Mouse (Mus musculus): Measurements from ENCODE around the gene Ttc29. TPM values are rescaled to one million over a fixed set of nuclear protein-coding genes. Genes with fewer than 3 reads are reported as not detected.

Ttc29 gene
- polyA plus RNA-seq, 1 experiment: 0.44 TPM

- Histone ChIP-seq H3K27ac (ENCODE audit: insufficient read depth, low read length) (no peak overlapping the region), H3K4me1 (ENCODE audit: control insufficient read depth, insufficient read depth, low read length) (no peaks in the 10 kb centered on the region), H3K4me3 (ENCODE audit: insufficient read depth, low read length) (no peak overlapping the region)
- TF ChIP-seq CTCF (IDR thresholded peaks at IDR 0.05; ENCODE audit: extremely low read depth, insufficient read depth, low read length) (no peak), POLR2A (IDR thresholded peaks at IDR 0.05; ENCODE audit: extremely low read depth, insufficient read depth, low read length) (no peak)
These were observed 132.6 kb downstream of the Ttc29 start for GRCm38 (mm10) chr8:78345705-78346104.

DNA sequence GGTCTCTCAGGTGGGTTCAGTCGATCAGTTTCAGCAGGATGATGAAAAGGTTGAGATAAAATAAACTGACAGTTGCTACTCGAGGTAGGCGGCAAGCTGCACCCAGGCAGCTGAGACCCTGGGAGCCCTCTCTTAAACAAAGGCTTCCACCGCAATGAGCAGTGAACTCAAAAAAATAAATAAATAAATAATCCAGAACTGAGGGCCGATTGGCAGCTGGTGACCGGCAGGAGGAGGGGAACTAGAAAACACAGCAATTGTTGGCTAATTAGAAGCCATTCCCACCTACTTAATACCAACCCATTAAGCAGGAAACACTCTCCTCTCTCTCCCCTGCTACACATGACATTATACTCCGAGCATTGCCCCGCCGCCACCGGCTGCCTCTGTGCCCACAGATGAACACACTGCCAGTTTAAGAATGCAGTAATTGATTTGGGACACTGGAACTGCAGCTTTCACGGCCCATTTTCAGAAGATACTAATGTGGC lies 133.1 kb downstream of the Ttc29 start:
- H3K27ac ChIP-seq (ENCODE audit: insufficient read depth, low read length): no peak overlapping the region
- H3K4me3 ChIP-seq (ENCODE audit: insufficient read depth, low read length): no peak overlapping the region
- TF ChIP-seq CTCF (IDR thresholded peaks at IDR 0.05; ENCODE audit: extremely low read depth, insufficient read depth, low read length) (no peak), POLR2A (IDR thresholded peaks at IDR 0.05; ENCODE audit: extremely low read depth, insufficient read depth, low read length) (no peak)
- H3K4me1 ChIP-seq (ENCODE audit: control insufficient read depth, insufficient read depth, low read length): no peaks in the 10 kb centered on the region

DNA sequence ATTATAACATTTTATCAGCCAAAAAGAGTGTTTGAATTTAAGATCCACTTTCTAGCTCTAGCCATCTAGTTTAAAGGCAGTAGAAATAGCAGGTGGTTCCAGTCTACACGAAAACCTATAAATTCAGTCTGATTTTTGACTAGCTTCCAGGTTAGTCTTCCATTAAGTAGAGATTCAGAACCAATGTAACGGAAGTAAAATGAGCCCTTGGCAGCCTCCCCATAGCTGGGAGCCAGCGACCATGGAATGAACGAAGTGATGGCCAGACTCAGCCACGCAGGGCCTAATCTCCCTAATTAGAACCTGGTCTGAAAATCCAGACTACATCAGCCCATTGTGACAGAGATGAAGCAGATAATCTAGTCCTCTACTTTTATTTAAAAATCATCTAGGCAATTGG lies 140.8 kb downstream of the Ttc29 start:
- TF ChIP-seq CTCF (IDR thresholded peaks at IDR 0.05; ENCODE audit: extremely low read depth, insufficient read depth, low read length): no peak
- no peak for TF ChIP-seq POLR2A (IDR thresholded peaks at IDR 0.05; ENCODE audit: extremely low read depth, insufficient read depth, low read length)
- Histone ChIP-seq H3K4me3 (ENCODE audit: insufficient read depth, low read length) (no peak overlapping the region), H3K4me1 (ENCODE audit: control insufficient read depth, insufficient read depth, low read length) (0 out of 2 replicates have a peak, but pooled peaks cover 2% of the 10 kb centered on the region), H3K27ac (ENCODE audit: insufficient read depth, low read length) (no peak overlapping the region)

DNA sequence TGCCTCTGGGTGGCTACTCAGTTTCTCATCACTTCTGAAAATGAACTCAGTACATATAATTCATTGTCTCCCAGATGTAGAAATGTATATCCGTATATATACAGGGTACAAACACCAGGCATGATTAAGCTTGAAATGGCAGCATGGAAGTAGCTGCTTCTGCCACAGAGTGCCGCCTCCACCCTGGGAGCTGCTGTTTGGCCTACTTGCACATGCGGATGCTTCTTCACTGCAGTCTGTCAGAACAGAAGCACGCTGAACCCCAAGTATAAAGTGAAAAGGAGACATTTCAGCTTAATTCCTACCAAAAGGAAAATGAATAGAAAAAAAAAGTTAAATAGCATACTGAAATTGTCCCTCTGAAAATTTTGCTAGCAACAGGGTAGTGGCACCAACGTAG lies 141.7 kb downstream of the Ttc29 start:
- no peak for TF ChIP-seq POLR2A (IDR thresholded peaks at IDR 0.05; ENCODE audit: extremely low read depth, insufficient read depth, low read length)
- no peak for TF ChIP-seq CTCF (IDR thresholded peaks at IDR 0.05; ENCODE audit: extremely low read depth, insufficient read depth, low read length)
- no peak overlapping the region for H3K4me3 ChIP-seq (ENCODE audit: insufficient read depth, low read length)
- H3K27ac ChIP-seq (ENCODE audit: insufficient read depth, low read length): no peak overlapping the region
- 0 out of 2 replicates have a peak, but pooled peaks cover 2% of the 10 kb centered on the region for H3K4me1 ChIP-seq (ENCODE audit: control insufficient read depth, insufficient read depth, low read length)

DNA sequence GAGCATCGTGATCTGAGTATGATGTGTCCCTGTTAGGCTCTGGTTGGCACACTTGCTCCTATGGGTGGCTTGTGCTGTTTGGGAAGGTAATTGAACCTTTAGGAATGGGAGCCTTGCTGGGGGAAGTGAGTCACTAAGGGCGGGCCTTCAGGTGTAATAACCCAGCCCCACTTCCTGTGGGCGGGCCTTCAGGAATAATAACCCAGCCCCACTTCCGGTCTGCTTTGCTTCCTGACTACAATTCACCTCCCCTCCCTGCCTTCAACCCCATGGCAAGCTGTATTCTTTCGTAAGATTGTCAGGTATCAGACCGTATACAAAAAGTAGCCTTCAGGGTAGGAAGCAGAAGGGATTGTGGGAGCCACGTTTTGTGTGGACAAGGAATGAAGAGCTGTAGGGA lies 177.7 kb downstream of the Ttc29 start:
- Histone ChIP-seq H3K4me1 (ENCODE audit: control insufficient read depth, insufficient read depth, low read length) (no peaks in the 10 kb centered on the region), H3K4me3 (ENCODE audit: insufficient read depth, low read length) (no peak overlapping the region)
- no peak for TF ChIP-seq CTCF (IDR thresholded peaks at IDR 0.05; ENCODE audit: extremely low read depth, insufficient read depth, low read length)
- no peak for TF ChIP-seq POLR2A (IDR thresholded peaks at IDR 0.05; ENCODE audit: extremely low read depth, insufficient read depth, low read length)

DNA sequence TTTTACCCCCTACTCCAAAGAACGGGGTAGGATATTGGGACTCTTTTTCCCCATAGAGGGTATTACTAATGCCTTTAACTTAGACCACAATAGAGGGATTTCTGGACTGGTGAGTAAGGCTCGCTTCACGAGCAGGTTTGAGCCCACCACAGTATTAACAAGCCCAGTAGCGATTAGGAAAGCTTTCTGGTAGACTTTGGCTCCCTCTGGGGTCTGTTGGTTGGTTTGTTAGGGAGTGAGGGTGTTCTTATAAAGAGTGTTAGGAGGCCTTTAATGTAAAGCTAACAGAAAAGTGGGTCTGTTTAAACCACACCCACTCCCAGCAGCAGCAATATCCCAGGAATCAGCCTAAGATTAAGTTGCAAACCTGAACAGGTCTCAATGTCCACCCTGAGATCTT lies 206.2 kb downstream of the Ttc29 start:
- H3K4me3 ChIP-seq (ENCODE audit: insufficient read depth, low read length): no peak overlapping the region
- no peak for TF ChIP-seq POLR2A (IDR thresholded peaks at IDR 0.05; ENCODE audit: extremely low read depth, insufficient read depth, low read length)
- TF ChIP-seq CTCF (IDR thresholded peaks at IDR 0.05; ENCODE audit: extremely low read depth, insufficient read depth, low read length): no peak
- H3K27ac ChIP-seq (ENCODE audit: insufficient read depth, low read length): no peak overlapping the region
- H3K4me1 ChIP-seq (ENCODE audit: control insufficient read depth, insufficient read depth, low read length): no peaks in the 10 kb centered on the region

More for the DNA sequence above, 177.7 kb downstream of the Ttc29 start:
- H3K27ac ChIP-seq (ENCODE audit: insufficient read depth, low read length): no peak overlapping the region

DNA sequence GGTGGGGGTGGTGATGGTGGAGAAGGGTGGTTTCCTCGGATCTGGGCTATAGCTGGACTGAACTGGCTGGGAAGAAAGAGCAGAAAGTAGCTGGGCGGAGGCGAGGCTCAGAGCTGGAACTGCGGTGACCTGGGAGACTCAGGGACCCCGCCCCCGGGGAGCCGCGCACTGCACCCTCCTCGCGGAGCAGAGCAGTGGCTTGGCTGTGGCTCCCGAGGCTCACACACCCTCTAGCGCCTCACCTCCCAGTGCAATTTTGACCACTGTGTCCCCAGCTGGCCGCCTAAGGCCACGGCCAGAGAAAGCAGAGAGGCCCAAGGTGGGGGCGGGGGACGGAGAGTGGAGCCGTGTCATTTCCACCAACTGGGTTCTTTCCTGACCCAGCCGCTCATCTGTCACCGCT lies 207.0 kb downstream of the Ttc29 start:
- Histone ChIP-seq H3K4me1 (ENCODE audit: control insufficient read depth, insufficient read depth, low read length) (no peaks in the 10 kb centered on the region), H3K27ac (ENCODE audit: insufficient read depth, low read length) (no peak overlapping the region), H3K4me3 (ENCODE audit: insufficient read depth, low read length) (no peak overlapping the region)
- no peak for TF ChIP-seq POLR2A (IDR thresholded peaks at IDR 0.05; ENCODE audit: extremely low read depth, insufficient read depth, low read length)
- TF ChIP-seq CTCF (IDR thresholded peaks at IDR 0.05; ENCODE audit: extremely low read depth, insufficient read depth, low read length): no peak

- TF ChIP-seq CTCF (IDR thresholded peaks at IDR 0.05; ENCODE audit: extremely low read depth, insufficient read depth, low read length): no peak
- TF ChIP-seq POLR2A (IDR thresholded peaks at IDR 0.05; ENCODE audit: extremely low read depth, insufficient read depth, low read length): no peak
- no peaks in the 10 kb centered on the region for H3K4me1 ChIP-seq (ENCODE audit: control insufficient read depth, insufficient read depth, low read length)
- H3K27ac ChIP-seq (ENCODE audit: insufficient read depth, low read length): no peak overlapping the region
- H3K4me3 ChIP-seq (ENCODE audit: insufficient read depth, low read length): no peak overlapping the region
These were observed 210.8 kb downstream of the Ttc29 start for GRCm38 (mm10) chr8:78423937-78424336.

GRCm38 (mm10) chr8:78426455-78426854 lies 213.4 kb downstream of the Ttc29 start:
- Histone ChIP-seq H3K27ac (ENCODE audit: insufficient read depth, low read length) (no peak overlapping the region), H3K4me3 (ENCODE audit: insufficient read depth, low read length) (no peak overlapping the region), H3K4me1 (ENCODE audit: control insufficient read depth, insufficient read depth, low read length) (no peaks in the 10 kb centered on the region)
- no peak for TF ChIP-seq POLR2A (IDR thresholded peaks at IDR 0.05; ENCODE audit: extremely low read depth, insufficient read depth, low read length)
- TF ChIP-seq CTCF (IDR thresholded peaks at IDR 0.05; ENCODE audit: extremely low read depth, insufficient read depth, low read length): no peak

- Histone ChIP-seq H3K4me3 (ENCODE audit: insufficient read depth, low read length) (no peak overlapping the region), H3K4me1 (ENCODE audit: control insufficient read depth, insufficient read depth, low read length) (no peaks in the 10 kb centered on the region), H3K27ac (ENCODE audit: insufficient read depth, low read length) (no peak overlapping the region)
- TF ChIP-seq CTCF (IDR thresholded peaks at IDR 0.05; ENCODE audit: extremely low read depth, insufficient read depth, low read length) (no peak), POLR2A (IDR thresholded peaks at IDR 0.05; ENCODE audit: extremely low read depth, insufficient read depth, low read length) (no peak)
These were observed 214.0 kb downstream of the Ttc29 start for GRCm38 (mm10) chr8:78426875-78427768.

Measured in cortical plate, adult 2 months (tissue).